Mouse (Mus musculus) MEL (cell line): ENCODE measurements around the gene Atp8a2. TPM values are rescaled to one million over a fixed set of nuclear protein-coding genes. Genes with fewer than 3 reads are reported as not detected.

Experiments
- DNase-seq: peaks from one replicate; pipeline ENCODE4 v3.0.0; 2011; ENCODE audit warnings: low read depth, low spot score
- H3K27ac ChIP-seq: 2 replicates; pipeline ENCODE4 v1.5.1; 2012; ENCODE audit warnings: low read depth, mild to moderate bottlenecking, control low read depth, low read length, moderate library complexity; ENCODE audit not compliant: control insufficient read depth
- H3K27me3 ChIP-seq, 2 experiments: fragments of 150-350 bp in 1 of 2; sonication (generic) in 1 of 2; 2 replicates each; pipeline ENCODE4 v1.6.1; 2012; ENCODE audit warnings: low read length in 2 of 2, mild to moderate bottlenecking in 2 of 2, improper control_type of control experiment in 1 of 2, moderate library complexity in 1 of 2; ENCODE audit not compliant: insufficient read depth in 2 of 2, control insufficient read depth in 1 of 2
- H3K36me3 ChIP-seq, 2 experiments: 2 replicates each; pipeline ENCODE4 v1.6.1; 2012 to 2014; ENCODE audit warnings: low read length in 2 of 2, improper control_type of control experiment in 1 of 2, inconsistent platforms in 1 of 2, mild to moderate bottlenecking in 1 of 2; ENCODE audit not compliant: insufficient read depth in 2 of 2, control insufficient read depth in 1 of 2
- H3K4me1 ChIP-seq, 2 experiments: fragments of 150-350 bp in 1 of 2; sonication (generic) in 1 of 2; 2 replicates each; pipeline ENCODE4 v1.6.1; 2012; ENCODE audit warnings: low read length in 2 of 2, improper control_type of control experiment in 1 of 2, mild to moderate bottlenecking in 1 of 2; ENCODE audit not compliant: insufficient read depth in 2 of 2, control insufficient read depth in 1 of 2
- H3K4me3 ChIP-seq, 2 experiments: fragments of 150-350 bp in 1 of 2; sonication (generic) in 1 of 2; 2 replicates each; pipeline ENCODE4 v1.5.1; 2012; ENCODE audit warnings: low read depth in 2 of 2, low read length in 2 of 2, mild to moderate bottlenecking in 2 of 2, moderate library complexity in 2 of 2, control low read depth in 1 of 2, improper control_type of control experiment in 1 of 2; ENCODE audit not compliant: control insufficient read depth in 1 of 2, insufficient read depth in 1 of 2
- H3K79me2 ChIP-seq: 2 replicates; pipeline ENCODE4 v1.6.1; 2012; ENCODE audit warnings: mild to moderate bottlenecking, low read length, moderate library complexity; ENCODE audit not compliant: control insufficient read depth, poor library complexity, insufficient read depth
- H3K9ac ChIP-seq: 2 replicates; pipeline ENCODE4 v1.6.1; 2012; ENCODE audit warnings: low read depth, mild to moderate bottlenecking, control low read depth, low read length, moderate library complexity; ENCODE audit not compliant: control insufficient read depth, poor library complexity, severe bottlenecking
- H3K9me3 ChIP-seq: fragments of 150-350 bp; sonication (generic); replicated peaks from 2 replicates; pipeline ENCODE4 v1.6.1; 2012; ENCODE audit warnings: mild to moderate bottlenecking, low read length, improper control_type of control experiment, moderate library complexity; ENCODE audit not compliant: insufficient read depth
- BHLHE40 ChIP-seq: IDR thresholded peaks from 2 replicates; pipeline ENCODE4 v1.6.1; 2012; ENCODE audit warnings: low read depth, mild to moderate bottlenecking, inconsistent platforms, low read length, improper control_type of control experiment, borderline replicate concordance
- CTCF ChIP-seq, 3 experiments: IDR thresholded peaks in 2 of 3; conservative IDR thresholded peaks in 1 of 3; 2 replicates each; pipeline ENCODE4 v1.5.1; 2011 to 2012; ENCODE audit warnings: low read length in 3 of 3, low read depth in 2 of 3, mild to moderate bottlenecking in 2 of 3, improper control_type of control experiment in 1 of 3, inconsistent platforms in 1 of 3, mixed read lengths in 1 of 3, moderate library complexity in 1 of 3; ENCODE audit not compliant: control insufficient read depth in 1 of 3, insufficient read depth in 1 of 3, poor library complexity in 1 of 3, severe bottlenecking in 1 of 3
- E2F4 ChIP-seq: IDR thresholded peaks from 2 replicates; pipeline ENCODE4 v1.6.1; 2011; ENCODE audit warnings: low read depth, low read length, improper control_type of control experiment, borderline replicate concordance
- ELF1 ChIP-seq: IDR thresholded peaks from 2 replicates; pipeline ENCODE4 v1.6.1; 2014; ENCODE audit warnings: low read depth, mild to moderate bottlenecking, inconsistent platforms, low read length, improper control_type of control experiment, moderate library complexity
- EP300 ChIP-seq, 2 experiments: IDR thresholded peaks; 2 replicates each; pipeline ENCODE4 v1.6.1; 2011; ENCODE audit warnings: improper control_type of control experiment in 2 of 2, low read length in 2 of 2, low read depth in 1 of 2, mild to moderate bottlenecking in 1 of 2
- ETS1 ChIP-seq: IDR thresholded peaks from 2 replicates; pipeline ENCODE4 v1.6.1; 2012; ENCODE audit warnings: low read depth, mild to moderate bottlenecking, inconsistent platforms, low read length, improper control_type of control experiment, moderate library complexity
- GATA1 ChIP-seq: IDR thresholded peaks from 2 replicates; pipeline ENCODE4 v1.6.1; 2011; ENCODE audit warnings: low read depth, low read length, improper control_type of control experiment
- JUND ChIP-seq: IDR thresholded peaks from 2 replicates; pipeline ENCODE4 v1.6.1; 2011; ENCODE audit warnings: low read depth, mild to moderate bottlenecking, improper control_type of control experiment, low read length
- KAT2A ChIP-seq: conservative IDR thresholded peaks from 2 replicates; pipeline ENCODE4 v1.6.1; 2012; ENCODE audit warnings: low read depth, low read length, improper control_type of control experiment, inconsistent platforms
- MYB ChIP-seq: IDR thresholded peaks from 2 replicates; pipeline ENCODE4 v1.6.1; 2011; ENCODE audit warnings: mild to moderate bottlenecking, low read depth, low read length, improper control_type of control experiment
- MYC ChIP-seq: IDR thresholded peaks from 2 replicates; pipeline ENCODE4 v1.6.1; 2011; ENCODE audit warnings: low read depth, mild to moderate bottlenecking, low read length, improper control_type of control experiment, moderate library complexity
- NRF1 ChIP-seq: IDR thresholded peaks from 2 replicates; pipeline ENCODE4 v1.6.1; 2014; ENCODE audit warnings: low read depth, mild to moderate bottlenecking, inconsistent platforms, low read length, improper control_type of control experiment, moderate library complexity; ENCODE audit not compliant: poor library complexity, insufficient read depth, severe bottlenecking
- POLR2A ChIP-seq, 2 experiments: IDR thresholded peaks; 2 replicates each; pipeline ENCODE4 v1.6.1; 2011 to 2012; ENCODE audit warnings: low read length in 2 of 2, mild to moderate bottlenecking in 2 of 2, control low read depth in 1 of 2, improper control_type of control experiment in 1 of 2, low read depth in 1 of 2, moderate library complexity in 1 of 2; ENCODE audit not compliant: control insufficient read depth in 1 of 2, insufficient read depth in 1 of 2, poor library complexity in 1 of 2
- POLR2AphosphoS2 ChIP-seq: IDR thresholded peaks from 2 replicates; pipeline ENCODE4 v1.6.1; 2011; ENCODE audit warnings: low read length, improper control_type of control experiment
- SIN3A ChIP-seq: IDR thresholded peaks from 2 replicates; pipeline ENCODE4 v1.6.1; 2012; ENCODE audit warnings: low read length, improper control_type of control experiment, inconsistent platforms
- SMC3 ChIP-seq: IDR thresholded peaks from 2 replicates; pipeline ENCODE4 v1.6.1; 2011; ENCODE audit warnings: low read depth, low read length, improper control_type of control experiment
- TCF12 ChIP-seq: IDR thresholded peaks from 2 replicates; pipeline ENCODE4 v1.6.1; 2014; ENCODE audit warnings: low read depth, mild to moderate bottlenecking, inconsistent platforms, low read length, improper control_type of control experiment, moderate library complexity
- USF2 ChIP-seq, 2 experiments: IDR thresholded peaks; 2 replicates each; pipeline ENCODE4 v1.6.1; 2011 to 2012; ENCODE audit warnings: improper control_type of control experiment in 2 of 2, low read length in 2 of 2, borderline replicate concordance in 1 of 2, inconsistent platforms in 1 of 2, low read depth in 1 of 2, mild to moderate bottlenecking in 1 of 2; ENCODE audit not compliant: insufficient read depth in 1 of 2
- ZNF384 ChIP-seq: IDR thresholded peaks from 2 replicates; pipeline ENCODE4 v1.6.1; 2012; ENCODE audit warnings: low read depth, mild to moderate bottlenecking, inconsistent platforms, low read length, improper control_type of control experiment
- polyA plus RNA-seq, 2 experiments: library from polyadenylated mRNA; stranded (reverse) in 1 of 2; unstranded in 1 of 2; fragments of >175 nt in 1 of 2; fragments of >200 nt in 1 of 2; gene quantifications; 2 replicates each; pipeline versions ENCODE4 v1.2.1 to v1.2.4; 2012; ENCODE audit warnings: low replicate concordance in 2 of 2, low read depth in 1 of 2; ENCODE audit not compliant: insufficient read length in 2 of 2, insufficient read depth in 1 of 2, missing spikeins in 1 of 2
- total RNA-seq: library from RNA; depleted of rRNA; stranded (reverse); fragments of 300-350 nt; gene quantifications from 2 replicates; pipeline ENCODE4 v1.2.3, GENCODE M21; 2012

The Atp8a2 gene
- total and polyA plus RNA-seq, 3 experiments = 0.29 to 0.39 TPM; not detected in 1

- no peaks in the 10 kb centered on the region for H3K9me3 ChIP-seq
- DNase-seq = no peak
- H3K27me3 ChIP-seq = no peaks in the 10 kb centered on the region
- TF ChIP-seq NRF1 (no peak), JUND (no peak), ETS1 (no peak), KAT2A (no peak)
- TF ChIP-seq, all 39 proteins: peak for 0
- no peaks in the 10 kb centered on the region for H3K4me1 ChIP-seq
- H3K4me3 ChIP-seq = no peak overlapping the region
- no peaks in the 10 kb centered on the region for H3K79me2 ChIP-seq
- no peak overlapping the region for H3K9ac ChIP-seq
- H3K27ac ChIP-seq = no peak overlapping the region
- no peaks in the 10 kb centered on the region for H3K36me3 ChIP-seq
These were observed 166.3 kb downstream of the Atp8a2 start for GRCm38 (mm10) chr14:60030666-60031065.

- no peak for TF ChIP-seq MYB
- no peak for TF ChIP-seq ZNF384
- TF ChIP-seq SMC3 = no peak
- no peak for TF ChIP-seq USF2 (IDR thresholded peaks at IDR 0.05; ENCODE audit: borderline replicate concordance in 1 of 2, insufficient read depth in 1 of 2, low read depth in 1 of 2, low read length in 2 of 2)
- TF ChIP-seq TCF12 = no peak
- no peak for TF ChIP-seq ETS1
- TF ChIP-seq E2F4 = no peak
- TF ChIP-seq SIN3A = no peak
- TF ChIP-seq CTCF (IDR thresholded peaks at IDR 0.05 in 2 of 3, conservative IDR thresholded peaks at IDR 0.05 in 1 of 3; ENCODE audit: control insufficient read depth in 1 of 3, insufficient read depth in 1 of 3, low read depth in 2 of 3, low read length in 3 of 3, poor library complexity in 1 of 3, severe bottlenecking in 1 of 3) = no peak
- TF ChIP-seq EP300 (IDR thresholded peaks at IDR 0.05; ENCODE audit: low read depth in 1 of 2, low read length in 2 of 2) = no peak
- TF ChIP-seq ELF1 = no peak
- Histone ChIP-seq H3K36me3 (no peaks in the 10 kb centered on the region), H3K4me3 (no peak overlapping the region), H3K9me3 (no peaks in the 10 kb centered on the region), H3K79me2 (no peaks in the 10 kb centered on the region), H3K27ac (no peak overlapping the region), H3K4me1 (no peaks in the 10 kb centered on the region), H3K27me3 (no peaks in the 10 kb centered on the region), H3K9ac (no peak overlapping the region)
- DNase-seq = no peak
These were observed 169.8 kb downstream of the Atp8a2 start for GRCm38 (mm10) chr14:60027139-60027538.

GRCm38 (mm10) chr14:60026647-60027046 lies 170.3 kb downstream of the Atp8a2 start:
- H3K9me3 ChIP-seq = no peaks in the 10 kb centered on the region
- H3K27me3 ChIP-seq = no peaks in the 10 kb centered on the region
- no peak overlapping the region for H3K4me3 ChIP-seq
- no peak for DNase-seq
- no peaks in the 10 kb centered on the region for H3K36me3 ChIP-seq
- no peaks in the 10 kb centered on the region for H3K79me2 ChIP-seq
- TF ChIP-seq BHLHE40 (no peak), MYB (no peak), JUND (no peak), POLR2A (IDR thresholded peaks at IDR 0.05; ENCODE audit: control insufficient read depth in 1 of 2, insufficient read depth in 1 of 2, low read depth in 1 of 2, low read length in 2 of 2, poor library complexity in 1 of 2) (no peak), EP300 (IDR thresholded peaks at IDR 0.05; ENCODE audit: low read depth in 1 of 2, low read length in 2 of 2) (no peak), E2F4 (no peak), MYC (no peak), CTCF (IDR thresholded peaks at IDR 0.05 in 2 of 3, conservative IDR thresholded peaks at IDR 0.05 in 1 of 3; ENCODE audit: control insufficient read depth in 1 of 3, insufficient read depth in 1 of 3, low read depth in 2 of 3, low read length in 3 of 3, poor library complexity in 1 of 3, severe bottlenecking in 1 of 3) (no peak), POLR2AphosphoS2 (no peak), GATA1 (no peak)
- H3K4me1 ChIP-seq = no peaks in the 10 kb centered on the region
- no peak overlapping the region for H3K9ac ChIP-seq
- no peak overlapping the region for H3K27ac ChIP-seq
